Mouse (Mus musculus): ENCODE results near the gene Mag. TPM values are rescaled to one million over a fixed set of nuclear protein-coding genes. Genes with fewer than 3 reads are reported as not detected.

Gene Mag
- polyA plus RNA-seq (2015; fragmentation: Nextera tagmentation; extraction: Ambion mirVana), result 0.39 and 0.61 TPM in 2 replicates

DNA sequence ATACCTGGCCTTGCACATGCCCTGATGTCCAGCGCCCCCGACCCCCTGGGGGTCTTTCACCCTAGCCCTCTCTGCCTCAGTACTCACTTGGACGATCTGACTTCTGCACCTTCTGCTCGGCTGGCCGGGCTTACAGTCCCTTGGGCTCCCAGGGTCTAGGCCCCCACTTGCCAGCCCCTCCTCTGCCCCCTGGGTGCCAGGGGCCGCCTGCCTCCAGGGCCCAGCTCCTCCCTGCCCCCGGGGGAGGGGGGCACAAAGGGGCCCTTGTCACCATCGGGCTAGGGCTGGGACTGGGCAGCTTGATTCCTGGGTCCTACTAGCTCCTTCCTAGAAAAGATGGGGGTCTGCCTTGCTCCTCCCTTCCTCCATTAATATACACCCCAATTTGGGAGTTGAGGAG, at the start of gene Mag:
TSS of gene Mag (minus strand) at position 142 of the 400 bp plus-strand sequence.
- Histone ChIP-seq H3K27ac (no peak within 1 kb of the TSS), H3K4me2 (no peak within 1 kb of the TSS), H3K36me3 (no peaks in the 10 kb centered on the region), H3K9ac (no peak within 1 kb of the TSS), H3K27me3 (no peaks in the 10 kb centered on the region), H3K4me3 (replicated peaks) (no peak within 1 kb of the TSS), H3K4me1 (no peaks in the 10 kb centered on the region), H3K9me3 (replicated peaks) (no peaks in the 10 kb centered on the region)
- no peak for ATAC-seq (replicated peaks; ENCODE audit: low FRiP score)
- WGBS, result 66% methylated on average over 8 of the region's 8 CpGs

DNA sequence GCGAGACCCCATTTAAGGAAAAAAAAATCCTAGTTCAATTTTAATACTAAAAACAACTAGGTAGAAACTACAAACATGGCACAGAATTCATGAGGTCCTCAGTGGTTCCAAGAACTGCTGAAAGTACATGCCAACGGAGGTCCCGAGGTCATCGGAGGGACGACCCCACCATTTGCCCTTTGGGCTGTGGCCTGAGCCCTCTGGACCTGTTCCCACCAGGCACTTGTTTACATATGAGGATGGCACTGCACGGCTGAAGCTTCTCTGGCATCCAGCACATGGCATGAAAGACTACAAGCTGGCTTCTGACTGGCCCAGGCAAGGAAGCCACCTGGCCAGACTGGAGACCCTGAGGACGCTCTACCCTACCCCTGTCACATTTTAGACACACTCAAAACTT, 49.7 kb upstream of the Mag start:
- H3K36me3 ChIP-seq, result peaks cover 30% of the 10 kb centered on the region
- WGBS, result 78% methylated on average over 7 of the region's 7 CpGs
- no peak for ATAC-seq (replicated peaks; ENCODE audit: low FRiP score)

DNA sequence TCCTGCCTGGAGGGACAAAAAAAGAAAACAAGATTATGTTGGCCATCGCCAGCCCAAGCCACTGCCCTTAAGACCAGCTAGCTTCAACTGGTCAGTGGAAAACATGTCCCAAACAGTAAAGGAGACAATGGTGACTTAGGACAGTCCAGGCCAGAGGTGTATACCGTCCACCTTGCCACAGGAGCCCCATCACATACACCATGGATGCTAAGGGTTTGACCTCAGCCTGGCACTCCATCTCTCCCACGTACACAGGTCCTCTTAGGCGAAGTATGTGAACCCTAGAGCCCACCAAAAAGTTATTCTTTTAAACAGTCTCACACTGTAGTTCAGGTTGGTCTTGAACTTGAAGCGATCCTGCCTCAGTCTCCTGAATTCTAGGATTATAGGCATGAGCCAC, 48.2 kb upstream of the Mag start:
- WGBS, result 93% methylated on average over 5 of the region's 5 CpGs
- Histone ChIP-seq H3K9me3 (replicated peaks) (no peaks in the 10 kb centered on the region), H3K27ac (no peak overlapping the region), H3K27me3 (no peaks in the 10 kb centered on the region), H3K4me3 (replicated peaks) (no peak overlapping the region), H3K9ac (no peak overlapping the region), H3K4me2 (no peak overlapping the region), H3K36me3 (peaks cover 43% of the 10 kb centered on the region), H3K4me1 (peaks cover 12% of the 10 kb centered on the region)
- no peak for ATAC-seq (replicated peaks; ENCODE audit: low FRiP score)

More for the DNA sequence above, 49.7 kb upstream of the Mag start:
- Histone ChIP-seq H3K27me3 (no peaks in the 10 kb centered on the region), H3K4me1 (0 out of 2 replicates have a peak, but pooled peaks cover 3% of the 10 kb centered on the region), H3K4me2 (no peak overlapping the region), H3K9me3 (replicated peaks) (no peaks in the 10 kb centered on the region), H3K27ac (no peak overlapping the region), H3K9ac (no peak overlapping the region), H3K4me3 (replicated peaks) (no peak overlapping the region)

DNA sequence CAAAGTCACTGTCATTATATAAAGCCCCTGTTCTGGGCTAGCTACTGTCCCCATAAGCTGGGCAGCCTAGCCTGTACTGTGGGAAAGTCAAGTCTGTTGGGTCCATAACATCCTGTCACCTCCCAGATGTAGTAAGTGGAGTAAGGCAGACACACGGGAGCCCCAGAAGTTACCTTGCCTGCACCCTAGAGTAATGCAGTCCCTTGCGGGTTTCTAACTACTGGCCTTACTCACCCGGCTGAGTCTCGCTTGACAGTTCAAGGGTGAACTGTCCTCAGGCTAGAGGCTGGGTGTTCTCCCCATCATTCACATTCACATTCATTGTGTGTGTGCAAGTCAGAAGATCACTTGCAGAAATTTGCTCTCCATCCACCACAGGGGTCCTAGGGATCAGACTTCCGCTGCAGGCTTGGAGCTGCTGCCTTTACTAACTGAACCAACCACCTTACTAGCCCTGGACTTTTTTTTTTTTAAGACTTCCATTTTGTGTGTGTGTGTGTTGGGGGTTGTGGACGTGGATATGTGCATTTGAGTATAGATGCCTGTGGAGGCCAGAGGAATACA, 45.2 kb upstream of the Mag start:
- 91% methylated on average over 6 of the region's 6 CpGs for WGBS
- Histone ChIP-seq H3K4me3 (replicated peaks) (no peak overlapping the region), H3K4me1 (peaks cover 24% of the 10 kb centered on the region), H3K36me3 (peaks cover 49% of the 10 kb centered on the region), H3K4me2 (no peak overlapping the region), H3K9ac (no peak overlapping the region), H3K27ac (no peak overlapping the region), H3K9me3 (replicated peaks) (no peaks in the 10 kb centered on the region), H3K27me3 (no peaks in the 10 kb centered on the region)
- ATAC-seq (replicated peaks; ENCODE audit: low FRiP score), result no peak

DNA sequence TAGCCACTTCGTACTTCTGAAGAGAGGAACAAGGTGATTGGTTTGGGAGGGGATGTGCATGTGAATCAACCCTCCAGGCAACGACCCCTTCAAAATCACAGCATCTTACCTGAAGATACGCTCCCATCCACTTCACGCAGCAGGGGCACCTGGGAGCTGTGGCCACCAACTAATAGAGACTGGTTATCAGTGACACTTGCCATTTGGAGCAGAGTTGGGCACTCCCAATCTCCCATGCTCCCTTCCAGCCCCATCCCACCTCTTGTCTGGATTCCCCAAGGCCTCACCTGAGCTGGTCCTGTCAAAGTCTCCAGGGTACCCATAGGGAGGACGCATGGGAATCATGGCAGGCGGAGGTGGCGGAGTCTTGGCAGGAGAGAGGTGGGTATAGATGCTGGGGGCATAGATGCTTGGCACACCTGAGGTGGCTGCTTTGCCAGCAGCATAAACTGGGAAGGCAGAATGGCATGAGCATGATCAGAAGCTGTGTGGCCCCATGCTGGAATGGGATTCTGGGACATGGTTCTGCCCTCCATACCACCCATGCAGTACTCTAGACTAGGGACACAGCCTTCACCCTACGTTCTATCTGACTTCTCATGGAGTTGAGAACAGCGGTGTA, 44.3 kb upstream of the Mag start:
- no peak overlapping the region for H3K4me2 ChIP-seq
- H3K27ac ChIP-seq, result 0 out of 2 replicates have a peak overlapping the region, but pooled peaks have one; percentile 99
- 94% methylated on average over 9 of the region's 9 CpGs for WGBS
- no peak overlapping the region for H3K9ac ChIP-seq
- no peaks in the 10 kb centered on the region for H3K9me3 ChIP-seq (replicated peaks)
- peaks cover 24% of the 10 kb centered on the region for H3K4me1 ChIP-seq
- ATAC-seq (replicated peaks; ENCODE audit: low FRiP score), result no peak
- no peaks in the 10 kb centered on the region for H3K27me3 ChIP-seq
- H3K36me3 ChIP-seq, result peaks cover 52% of the 10 kb centered on the region
- H3K4me3 ChIP-seq (replicated peaks), result no peak overlapping the region

DNA sequence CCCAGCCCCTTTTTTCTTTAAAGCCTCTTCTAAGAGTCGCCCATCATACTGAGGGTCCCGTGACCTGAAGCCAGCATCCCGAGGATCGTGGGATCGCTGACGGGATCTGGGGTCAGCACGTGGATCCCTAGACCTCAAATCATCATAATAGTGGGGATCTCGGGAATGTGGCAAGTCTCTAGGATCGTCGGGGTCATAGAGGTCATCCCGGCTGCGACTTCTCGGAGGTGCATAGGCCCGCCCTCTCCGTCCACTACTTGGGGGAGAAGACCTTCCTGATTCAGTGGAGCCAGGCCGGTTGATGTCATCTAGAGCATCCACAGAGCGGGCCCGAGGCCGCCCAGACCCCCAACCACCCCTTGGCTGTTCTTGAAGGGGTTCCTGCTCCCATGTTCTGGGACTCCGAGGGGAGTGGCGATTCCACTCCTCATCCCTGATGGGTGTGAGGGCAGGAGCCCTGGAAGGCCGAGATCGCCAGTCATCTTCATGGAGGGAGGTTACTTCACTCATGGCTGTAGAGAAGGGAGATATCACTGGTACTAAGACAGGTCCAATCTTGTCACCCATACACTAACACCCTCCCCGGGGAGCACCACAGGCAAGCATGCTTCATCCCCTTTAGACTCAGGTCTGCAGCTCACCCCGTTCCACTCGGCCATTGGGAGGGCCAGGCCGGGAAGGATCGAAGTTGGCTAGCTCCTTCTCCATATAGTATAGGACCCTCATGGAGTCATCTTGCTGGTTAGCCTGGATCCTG, 43.6 kb upstream of the Mag start:
- peak overlapping the region; percentile 93 for H3K4me3 ChIP-seq (replicated peaks)
- peak overlapping the region; percentile 100 for H3K9ac ChIP-seq
- H3K27me3 ChIP-seq, result no peaks in the 10 kb centered on the region
- H3K36me3 ChIP-seq, result peaks cover 59% of the 10 kb centered on the region
- H3K4me1 ChIP-seq, result peaks cover 24% of the 10 kb centered on the region
- 69% methylated on average over 28 of the region's 28 CpGs for WGBS
- H3K9me3 ChIP-seq (replicated peaks), result no peaks in the 10 kb centered on the region
- H3K27ac ChIP-seq, result peak overlapping the region; percentile 99
- no peak for ATAC-seq (replicated peaks; ENCODE audit: low FRiP score)
- H3K4me2 ChIP-seq, result peak overlapping the region; percentile 90

DNA sequence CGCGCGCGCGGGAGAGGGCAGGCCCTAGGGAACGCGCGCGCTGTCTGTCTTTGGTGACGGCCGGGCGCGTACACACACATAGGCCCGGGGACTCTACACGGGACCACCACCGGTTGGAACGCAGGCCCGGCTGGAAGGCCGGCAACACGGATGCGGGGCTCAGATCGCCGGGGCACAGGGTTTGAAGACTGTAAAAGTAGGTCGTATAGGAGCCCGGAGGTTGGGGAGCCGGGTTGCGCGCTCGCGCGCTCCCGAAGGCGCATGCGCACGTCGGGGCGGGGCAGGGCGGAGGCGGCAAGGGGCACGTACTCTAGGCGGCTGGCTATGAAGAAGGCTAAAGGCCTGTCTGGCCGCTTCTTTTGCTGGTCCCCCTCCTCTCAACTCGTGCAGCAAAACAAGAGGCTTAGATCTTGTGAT, 42.7 kb upstream of the Mag start:
- Histone ChIP-seq H3K4me3 (replicated peaks) (peak overlapping the region; percentile 93), H3K9ac (peak overlapping the region; percentile 100), H3K4me1 (peaks cover 24% of the 10 kb centered on the region), H3K27me3 (no peaks in the 10 kb centered on the region), H3K4me2 (peak overlapping the region; percentile 90), H3K27ac (peak overlapping the region; percentile 99), H3K36me3 (peaks cover 62% of the 10 kb centered on the region), H3K9me3 (replicated peaks) (no peaks in the 10 kb centered on the region)
- under 1% methylated on average over 43 of the region's 43 CpGs for WGBS
- peak; percentile 71 for ATAC-seq (replicated peaks; ENCODE audit: low FRiP score)

DNA sequence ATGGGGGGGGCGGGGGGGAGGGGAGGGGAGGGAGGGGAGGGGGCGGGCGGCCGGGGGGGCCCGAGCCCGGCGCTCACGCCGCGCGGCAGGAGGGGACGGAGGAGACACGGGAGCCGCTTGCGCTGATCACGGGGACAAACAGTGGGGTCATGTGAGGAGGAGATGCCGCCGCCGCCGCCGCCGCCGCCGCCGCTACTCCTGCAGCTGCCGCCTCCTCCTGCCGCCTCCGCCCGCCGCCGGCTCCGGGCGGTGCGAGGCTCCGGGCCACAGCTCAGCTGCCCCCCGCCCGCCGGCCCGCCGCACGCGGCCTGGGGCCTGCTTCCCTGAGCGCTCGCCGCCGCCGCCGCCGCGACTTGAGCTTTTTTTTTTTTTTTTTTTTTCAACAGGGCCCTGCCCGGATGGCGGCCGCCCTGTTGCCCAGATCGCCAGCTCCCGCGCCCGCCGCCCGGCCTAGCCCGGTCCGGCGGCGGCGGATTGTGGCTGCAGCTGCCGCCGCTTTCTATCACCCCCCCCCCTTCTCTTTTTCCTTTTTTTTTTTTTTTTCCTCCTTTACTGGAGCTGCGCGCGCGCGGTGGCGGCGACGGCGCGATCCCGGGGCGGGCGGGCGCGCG, 42.2 kb upstream of the Mag start, which contains the start of gene Usf2:
TSS of gene Usf2 (minus strand) at position 48 of the 611 bp plus-strand sequence.
- peaks cover 66% of the 10 kb centered on the region for H3K36me3 ChIP-seq
- H3K4me3 ChIP-seq (replicated peaks), result peak within 1 kb of the TSS; percentile 93
- peak within 1 kb of the TSS; percentile 99 for H3K27ac ChIP-seq
- H3K9me3 ChIP-seq (replicated peaks), result no peaks in the 10 kb centered on the region
- peak within 1 kb of the TSS; percentile 100 for H3K9ac ChIP-seq
- no peaks in the 10 kb centered on the region for H3K27me3 ChIP-seq
- ATAC-seq (replicated peaks; ENCODE audit: low FRiP score), result peak; percentile 49
- H3K4me1 ChIP-seq, result peaks cover 24% of the 10 kb centered on the region
- H3K4me2 ChIP-seq, result peak within 1 kb of the TSS; percentile 90
- 0% methylated on average over 60 of the region's 82 CpGs for WGBS

DNA sequence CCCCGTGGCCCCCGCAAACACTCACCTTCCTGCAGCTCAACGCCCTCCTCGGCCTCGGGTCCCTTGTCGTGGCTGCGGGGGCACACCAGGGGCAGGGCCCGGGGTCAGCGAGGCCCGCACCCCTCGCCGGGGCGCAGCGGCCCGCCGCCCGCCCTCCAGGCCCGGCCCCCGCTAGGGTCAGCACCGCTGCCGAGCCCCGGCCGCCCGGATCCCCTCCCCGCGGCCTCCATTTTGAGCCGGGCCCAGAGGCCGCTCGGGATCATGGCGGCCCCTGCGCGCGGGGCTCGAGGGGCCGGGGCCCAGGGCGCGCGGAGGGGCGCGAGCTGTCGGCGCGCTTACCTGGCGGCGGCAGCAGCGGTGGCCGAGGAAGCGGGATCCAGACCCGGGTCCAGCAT, 41.7 kb upstream of the Mag start:
- H3K36me3 ChIP-seq, result peaks cover 66% of the 10 kb centered on the region
- peak overlapping the region; percentile 93 for H3K4me3 ChIP-seq (replicated peaks)
- peak overlapping the region; percentile 100 for H3K9ac ChIP-seq
- H3K4me1 ChIP-seq, result peaks cover 24% of the 10 kb centered on the region
- under 1% methylated on average over 42 of the region's 49 CpGs for WGBS
- no peaks in the 10 kb centered on the region for H3K9me3 ChIP-seq (replicated peaks)
- no peaks in the 10 kb centered on the region for H3K27me3 ChIP-seq
- peak; percentile 34 for ATAC-seq (replicated peaks; ENCODE audit: low FRiP score)
- H3K4me2 ChIP-seq, result peak overlapping the region; percentile 90
- H3K27ac ChIP-seq, result peak overlapping the region; percentile 99

DNA sequence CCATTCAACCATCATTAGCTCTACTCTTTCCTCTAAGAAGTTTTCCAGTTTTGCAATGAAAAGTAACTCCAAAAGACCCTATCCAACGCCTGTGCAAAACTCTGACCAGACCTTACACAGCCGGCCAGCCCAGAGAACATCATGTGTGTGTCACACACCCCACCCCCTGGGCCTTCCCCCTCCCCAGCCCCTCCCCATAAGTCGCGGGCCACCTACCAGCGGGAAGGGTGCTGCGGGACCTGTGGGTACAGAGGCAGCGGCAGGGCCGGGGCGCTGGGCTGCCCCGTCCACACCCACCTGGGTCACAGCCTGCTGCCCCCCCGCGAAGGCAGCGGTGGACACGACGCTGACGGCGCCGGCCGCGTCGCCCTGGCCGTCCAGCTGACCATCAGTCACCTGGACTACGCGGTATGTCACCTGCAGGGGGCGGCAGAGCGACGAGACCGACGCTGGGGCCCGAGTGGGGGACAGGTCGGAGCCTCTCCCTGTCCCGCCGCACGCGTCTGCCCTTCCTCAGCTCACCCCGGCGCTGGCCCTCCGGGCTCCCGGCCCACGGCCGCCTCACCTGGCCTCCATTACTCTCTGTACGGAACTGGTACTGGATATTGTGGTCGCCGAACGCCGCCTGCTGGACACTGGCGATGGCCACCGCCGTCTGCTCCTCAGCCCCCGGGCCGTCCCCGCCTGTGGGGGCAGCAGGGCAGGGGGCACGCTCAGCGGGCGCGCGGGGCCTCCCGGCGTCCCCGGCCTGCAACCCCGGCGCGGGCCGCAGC, 41.1 kb upstream of the Mag start:
- Histone ChIP-seq H3K9ac (peak overlapping the region; percentile 100), H3K4me2 (peak overlapping the region; percentile 90), H3K27me3 (no peaks in the 10 kb centered on the region), H3K4me1 (peaks cover 24% of the 10 kb centered on the region), H3K4me3 (replicated peaks) (peak overlapping the region; percentile 93), H3K9me3 (replicated peaks) (no peaks in the 10 kb centered on the region), H3K27ac (peak overlapping the region; percentile 99), H3K36me3 (peaks cover 67% of the 10 kb centered on the region)
- WGBS, result under 1% methylated on average over 56 of the region's 64 CpGs
- ATAC-seq (replicated peaks; ENCODE audit: low FRiP score), result peak; percentile 81

DNA sequence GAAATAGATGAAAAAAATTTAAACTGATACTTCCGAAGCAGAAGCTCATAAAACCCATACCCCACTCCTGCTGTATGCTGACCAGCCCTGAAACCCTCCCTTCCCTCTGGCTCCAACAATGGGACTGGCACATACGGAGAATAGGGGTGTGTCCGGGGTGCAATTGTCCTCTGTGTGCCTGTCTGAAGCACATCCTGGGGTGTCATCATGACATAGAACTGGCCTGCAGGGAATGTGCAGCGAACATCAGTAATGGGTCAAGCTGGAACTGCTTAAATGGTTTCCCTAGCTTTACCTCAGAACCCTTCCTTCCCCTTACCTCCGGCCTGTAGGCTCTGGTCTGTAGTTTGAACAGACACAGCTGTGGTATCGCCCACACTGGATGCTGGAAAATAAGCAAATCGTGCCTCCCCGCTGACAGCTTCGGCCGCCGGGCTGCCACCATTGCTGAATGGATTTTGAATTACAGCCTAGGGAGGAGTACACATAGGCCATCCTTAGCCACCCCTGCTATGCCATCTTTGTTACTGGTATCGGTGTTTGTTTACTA, 40.4 kb upstream of the Mag start:
- peaks cover 74% of the 10 kb centered on the region for H3K36me3 ChIP-seq
- peaks cover 24% of the 10 kb centered on the region for H3K4me1 ChIP-seq

More for the DNA sequence above, 40.4 kb upstream of the Mag start:
- Histone ChIP-seq H3K27me3 (no peaks in the 10 kb centered on the region), H3K4me2 (peak overlapping the region; percentile 90), H3K9me3 (replicated peaks) (no peaks in the 10 kb centered on the region), H3K4me3 (replicated peaks) (peak overlapping the region; percentile 93), H3K27ac (0 out of 2 replicates have a peak overlapping the region, but pooled peaks have one; percentile 99), H3K9ac (peak overlapping the region; percentile 100)
- 77% methylated on average over 12 of the region's 12 CpGs for WGBS
- no peak for ATAC-seq (replicated peaks; ENCODE audit: low FRiP score)

Measured in kidney, embryonic 15.5 days (tissue).